Mouse (Mus musculus): ENCODE results near the gene Pfn4. TPM values are rescaled to one million over a fixed set of nuclear protein-coding genes. Genes with fewer than 3 reads are reported as not detected.

The Pfn4 gene
- polyA plus RNA-seq, 1 experiment from 2014 or later = 5.2 TPM

DNA sequence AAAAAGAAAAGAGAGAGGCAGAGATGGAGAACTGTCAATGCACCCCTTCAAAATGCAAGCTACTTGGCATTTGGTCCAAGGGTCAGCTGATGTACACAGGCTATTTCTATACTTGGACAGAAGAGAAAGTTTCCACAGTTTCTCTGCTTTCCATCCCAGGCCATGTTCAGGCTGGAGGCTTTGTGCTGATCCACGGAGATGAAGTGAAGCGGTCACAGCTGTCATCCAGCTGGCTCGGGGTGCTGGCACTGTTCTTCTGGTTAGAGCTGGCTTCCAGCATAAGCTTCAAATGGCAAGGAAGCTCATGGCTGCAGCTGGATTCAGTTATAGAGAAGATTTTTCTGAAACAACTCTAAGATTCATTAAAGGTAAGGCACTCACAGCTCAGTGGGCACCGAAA, 44.8 kb downstream of the Pfn4 start:
- Histone ChIP-seq H3K9me3 (replicated peaks; ENCODE audit: low read length) (no peaks in the 10 kb centered on the region), H3K4me1 (replicated peaks; ENCODE audit: insufficient read depth, low read length) (no peaks in the 10 kb centered on the region), H3K4me2 (ENCODE audit: low read length) (no peak overlapping the region), H3K9ac (ENCODE audit: low read depth, low read length) (no peak overlapping the region), H3K27me3 (ENCODE audit: insufficient read depth, low read length) (no peaks in the 10 kb centered on the region), H3K36me3 (ENCODE audit: insufficient read depth, low read length) (no peaks in the 10 kb centered on the region), H3K27ac (no peak overlapping the region), H3K4me3 (replicated peaks; ENCODE audit: low read depth, low read length) (no peak overlapping the region)
- no peak for DNase-seq (ENCODE audit: low spot score)
- no peak for ATAC-seq (replicated peaks; ENCODE audit: low FRiP score, low read depth)
- WGBS = 78% methylated on average over 4 of the region's 4 CpGs
- TF ChIP-seq CTCF (IDR thresholded peaks at IDR 0.05; ENCODE audit: low read depth) = no peak

DNA sequence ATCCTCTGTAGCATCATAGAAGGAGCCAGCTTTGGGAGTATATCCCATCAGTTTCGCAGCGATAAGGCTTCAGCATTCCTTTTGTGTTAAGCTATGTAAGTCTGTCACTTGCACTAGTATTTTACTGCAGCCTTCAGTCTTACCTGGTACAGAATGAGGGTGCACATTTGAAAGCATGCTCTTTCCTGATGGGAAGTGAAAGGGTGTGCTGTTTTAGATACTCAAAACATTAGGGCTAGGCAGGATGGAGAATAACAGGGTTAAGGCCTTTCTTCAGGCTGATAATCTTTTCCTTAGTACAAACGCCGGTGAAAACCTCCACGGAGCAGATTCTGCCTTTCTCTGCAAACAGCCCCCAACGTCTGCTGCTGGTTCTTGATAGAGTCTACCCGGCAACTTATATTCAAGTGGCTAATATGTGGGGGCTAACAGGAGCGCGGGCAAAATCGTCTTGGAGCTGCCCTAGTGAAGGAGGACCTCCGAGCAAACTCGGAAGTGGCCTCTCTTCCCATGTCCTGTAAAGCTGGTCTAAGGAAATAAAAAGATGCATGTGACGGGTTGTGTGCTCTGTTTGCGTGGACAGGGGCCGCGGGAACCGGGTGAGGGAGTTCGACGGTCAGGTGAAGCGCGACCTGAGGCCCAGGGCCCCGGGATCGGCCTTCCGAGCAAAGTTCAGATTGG, 48.0 kb downstream of the Pfn4 start:
- no peak for DNase-seq (ENCODE audit: low spot score)
- H3K27ac ChIP-seq = peak overlapping the region; percentile 90
- peak overlapping the region; percentile 77 for H3K9ac ChIP-seq (ENCODE audit: low read depth, low read length)
- 7% methylated on average over 24 of the region's 24 CpGs for WGBS
- no peak for ATAC-seq (replicated peaks; ENCODE audit: low FRiP score, low read depth)
- no peaks in the 10 kb centered on the region for H3K27me3 ChIP-seq (ENCODE audit: insufficient read depth, low read length)
- H3K4me3 ChIP-seq (replicated peaks; ENCODE audit: low read depth, low read length) = peak overlapping the region; percentile 86
- peak overlapping the region; percentile 92 for H3K4me2 ChIP-seq (ENCODE audit: low read length)
- TF ChIP-seq CTCF (IDR thresholded peaks at IDR 0.05; ENCODE audit: low read depth) = no peak
- no peaks in the 10 kb centered on the region for H3K4me1 ChIP-seq (replicated peaks; ENCODE audit: insufficient read depth, low read length)
- no peaks in the 10 kb centered on the region for H3K9me3 ChIP-seq (replicated peaks; ENCODE audit: low read length)
- peaks cover 10% of the 10 kb centered on the region; the same call in 1 of the 2 replicates for H3K36me3 ChIP-seq (ENCODE audit: insufficient read depth, low read length)

DNA sequence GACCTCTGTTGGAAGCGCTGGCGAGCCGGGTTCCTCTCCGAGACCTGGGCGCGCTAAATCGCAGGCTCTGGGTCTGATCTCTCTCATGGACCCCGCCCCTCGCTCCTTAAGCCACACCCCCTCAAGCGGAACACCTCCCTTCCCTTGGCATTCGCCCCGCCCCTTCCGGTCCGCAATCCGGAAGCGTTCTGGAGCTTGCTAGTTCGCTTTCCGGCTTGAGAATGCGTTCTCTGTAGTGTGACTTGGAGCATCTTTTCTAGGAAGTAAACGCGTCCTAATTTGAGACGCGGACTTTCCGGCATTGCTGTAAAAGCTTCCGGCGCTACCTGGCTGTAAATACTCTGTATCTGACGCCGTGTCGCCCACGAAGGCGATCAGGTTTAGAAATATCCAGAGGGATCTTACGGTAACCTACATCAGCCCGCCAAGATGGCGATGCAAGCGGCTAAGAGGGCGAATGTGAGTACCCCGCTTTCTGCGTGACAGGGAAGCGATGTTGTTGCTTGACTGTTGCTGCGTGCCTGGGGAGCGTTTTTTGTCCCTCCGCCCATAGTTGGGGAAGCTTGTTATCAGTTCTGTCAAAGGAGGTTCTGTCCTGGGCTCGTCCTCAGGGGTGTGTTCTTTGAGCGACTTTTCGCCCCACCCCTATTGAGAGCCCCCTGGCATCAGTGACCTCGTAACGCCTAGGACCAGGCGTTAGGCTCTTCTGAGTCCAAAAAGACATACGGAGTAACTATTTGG, 48.7 kb downstream of the Pfn4 start, which contains the start of gene Sf3b6:
Sf3b6 (plus strand) TSS at position 184 of the 741 bp plus-strand sequence.
- no peak for TF ChIP-seq CTCF (IDR thresholded peaks at IDR 0.05; ENCODE audit: low read depth)
- Histone ChIP-seq H3K9ac (ENCODE audit: low read depth, low read length) (peak within 1 kb of the TSS; percentile 77), H3K9me3 (replicated peaks; ENCODE audit: low read length) (no peaks in the 10 kb centered on the region), H3K4me1 (replicated peaks; ENCODE audit: insufficient read depth, low read length) (no peaks in the 10 kb centered on the region), H3K27ac (peak within 1 kb of the TSS; percentile 90), H3K27me3 (ENCODE audit: insufficient read depth, low read length) (no peaks in the 10 kb centered on the region), H3K4me2 (ENCODE audit: low read length) (peak within 1 kb of the TSS; percentile 92), H3K36me3 (ENCODE audit: insufficient read depth, low read length) (peaks cover 15% of the 10 kb centered on the region; the same call in 1 of the 2 replicates), H3K4me3 (replicated peaks; ENCODE audit: low read depth, low read length) (peak within 1 kb of the TSS; percentile 86)
- WGBS = under 1% methylated on average over 49 of the region's 49 CpGs
- DNase-seq (ENCODE audit: low spot score) (peak; percentile 99), ATAC-seq (replicated peaks; ENCODE audit: low FRiP score, low read depth) (peak; percentile 99)

DNA sequence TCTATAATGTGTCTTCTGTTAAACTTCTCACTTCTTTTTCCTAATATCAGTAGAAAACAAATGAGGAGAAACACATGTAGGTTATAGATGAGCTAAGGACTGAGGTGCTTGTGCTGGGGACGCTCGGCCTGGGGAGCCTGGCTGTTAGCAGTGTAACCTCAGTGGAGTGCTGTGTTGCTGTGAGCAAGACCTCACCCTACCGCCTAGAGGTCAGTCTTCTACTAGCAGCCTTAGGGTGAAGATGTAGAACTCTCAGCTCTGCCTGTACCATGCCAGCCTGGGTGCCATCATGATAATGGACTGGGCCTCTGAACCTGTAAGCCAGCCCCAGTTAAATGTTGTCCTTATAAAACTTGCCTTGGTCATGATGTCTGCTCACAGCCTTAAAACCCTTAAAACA, 58.4 kb downstream of the Pfn4 start:
- no peak overlapping the region for H3K9ac ChIP-seq (ENCODE audit: low read depth, low read length)
- no peak for DNase-seq (ENCODE audit: low spot score)
- H3K4me1 ChIP-seq (replicated peaks; ENCODE audit: insufficient read depth, low read length) = no peaks in the 10 kb centered on the region
- no peaks in the 10 kb centered on the region for H3K27me3 ChIP-seq (ENCODE audit: insufficient read depth, low read length)
- TF ChIP-seq CTCF (IDR thresholded peaks at IDR 0.05; ENCODE audit: low read depth) = no peak
- 74% methylated on average over 3 of the region's 3 CpGs for WGBS
- H3K4me3 ChIP-seq (replicated peaks; ENCODE audit: low read depth, low read length) = no peak overlapping the region
- no peak overlapping the region for H3K4me2 ChIP-seq (ENCODE audit: low read length)
- H3K36me3 ChIP-seq (ENCODE audit: insufficient read depth, low read length) = peaks cover 33% of the 10 kb centered on the region
- H3K27ac ChIP-seq = no peak overlapping the region
- no peak for ATAC-seq (replicated peaks; ENCODE audit: low FRiP score, low read depth)
- H3K9me3 ChIP-seq (replicated peaks; ENCODE audit: low read length) = no peaks in the 10 kb centered on the region

Other genes starting within 250 kb of the Pfn4 start
- gene Itsn2, start 176.4 kb upstream of the Pfn4 start, polyA plus RNA-seq (2015; fragmentation: Nextera tagmentation; extraction: Ambion mirVana) = 33.2 and 35.7 TPM in 2 replicates
- not detected in 2 replicates for gene Gm3625, start 176.1 kb upstream of the Pfn4 start, polyA plus RNA-seq (2015; fragmentation: Nextera tagmentation; extraction: Ambion mirVana)
- gene Fam228a, start 30.6 kb upstream of the Pfn4 start, polyA plus RNA-seq (2015; fragmentation: Nextera tagmentation; extraction: Ambion mirVana) = 0.12 and 0.18 TPM in 2 replicates
- gene Fam228b, start 245 bp downstream of the Pfn4 start, polyA plus RNA-seq (2015; fragmentation: Nextera tagmentation; extraction: Ambion mirVana) = 1.8 and 3.8 TPM in 2 replicates
- gene Sf3b6, start 48.5 kb downstream of the Pfn4 start, polyA plus RNA-seq (2015; fragmentation: Nextera tagmentation; extraction: Ambion mirVana) = 333 and 389 TPM in 2 replicates
- 7.6 and 8.8 TPM in 2 replicates for gene Fkbp1b, start 72.6 kb downstream of the Pfn4 start, polyA plus RNA-seq (2015; fragmentation: Nextera tagmentation; extraction: Ambion mirVana)
- 15.1 and 15.6 TPM in 2 replicates for gene Wdcp, start 74.3 kb downstream of the Pfn4 start, polyA plus RNA-seq (2015; fragmentation: Nextera tagmentation; extraction: Ambion mirVana)
- 0.38 and 0.41 TPM in 2 replicates for gene Mfsd2b, start 105.3 kb downstream of the Pfn4 start, polyA plus RNA-seq (2015; fragmentation: Nextera tagmentation; extraction: Ambion mirVana)
- gene Ubxn2a, start 138.7 kb downstream of the Pfn4 start, polyA plus RNA-seq (2015; fragmentation: Nextera tagmentation; extraction: Ambion mirVana) = 30.2 and 34.9 TPM in 2 replicates
- 7.4 and 8.6 TPM in 2 replicates for gene Atad2b, start 148.3 kb downstream of the Pfn4 start, polyA plus RNA-seq (2015; fragmentation: Nextera tagmentation; extraction: Ambion mirVana)

Measured in kidney, postnatal 0 days (tissue).